Mouse (Mus musculus) erythroblast, embryonic 14.5 days (primary cell): Measurements from ENCODE around the gene Vps37b. TPM values are rescaled to one million over a fixed set of nuclear protein-coding genes. Genes with fewer than 3 reads are reported as not detected.

ENCODE experiments used
- H3K27me3 ChIP-seq: 2 replicates; pipeline ENCODE4 v1.6.1; 2012; ENCODE audit warnings: inconsistent platforms; ENCODE audit not compliant: control insufficient read depth
- H3K36me3 ChIP-seq: 2 replicates; pipeline ENCODE4 v1.6.1; 2012; ENCODE audit warnings: mild to moderate bottlenecking, inconsistent platforms; ENCODE audit not compliant: control insufficient read depth
- H3K4me1 ChIP-seq: 2 replicates; pipeline ENCODE4 v1.6.1; 2012; ENCODE audit warnings: inconsistent platforms; ENCODE audit not compliant: control insufficient read depth
- H3K4me3 ChIP-seq: replicated peaks from 2 replicates; pipeline ENCODE3; 2012; ENCODE audit warnings: moderate library complexity, mild to moderate bottlenecking, inconsistent platforms
- H3K9me3 ChIP-seq: 2 replicates; pipeline ENCODE4 v1.6.1; 2012; ENCODE audit warnings: low read length, inconsistent platforms, mixed read lengths; ENCODE audit not compliant: control insufficient read depth
- GATA1 ChIP-seq: IDR thresholded peaks from 2 replicates; pipeline ENCODE4 v1.6.1; 2012; ENCODE audit warnings: low read length, inconsistent platforms, mixed read lengths
- TAL1 ChIP-seq: IDR thresholded peaks from 3 replicates; pipeline ENCODE4 v1.6.1; 2012; ENCODE audit warnings: low read length, inconsistent platforms, mixed read lengths
- polyA plus RNA-seq: library from polyadenylated mRNA; stranded (reverse); fragments of >175 nt; gene quantifications from 2 replicates; pipeline ENCODE4 v1.2.3, GENCODE M21; 2012

Vps37b gene
- polyA plus RNA-seq, 1 experiment, result 21.1 TPM

DNA sequence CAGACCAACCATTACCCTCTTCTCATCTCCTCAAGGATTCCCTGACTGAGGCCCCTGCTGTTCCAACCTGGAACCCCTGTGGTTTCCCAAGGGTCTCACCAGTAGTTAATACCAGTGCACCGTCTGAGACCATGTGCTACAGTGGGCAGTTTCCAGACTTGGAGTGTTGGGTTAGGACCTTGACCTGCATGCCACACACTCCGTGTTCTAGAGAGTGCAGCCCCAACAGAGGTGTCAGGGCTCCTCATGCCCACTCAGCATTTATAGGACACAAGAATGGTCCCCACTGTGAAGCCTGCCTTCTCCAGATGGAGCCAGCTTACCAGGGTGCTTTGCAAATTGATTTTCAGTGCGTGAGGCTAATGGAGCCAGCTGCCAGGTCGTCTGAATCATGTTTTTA lies 28.7 kb downstream of the Vps37b start:
- H3K27me3 ChIP-seq, result no peaks in the 10 kb centered on the region
- peaks cover 95% of the 10 kb centered on the region for H3K36me3 ChIP-seq
- TF ChIP-seq GATA1, result no peak
- TF ChIP-seq TAL1, result no peak
- peaks cover 21% of the 10 kb centered on the region for H3K4me1 ChIP-seq
- no peak overlapping the region for H3K4me3 ChIP-seq
- H3K9me3 ChIP-seq, result no peaks in the 10 kb centered on the region

DNA sequence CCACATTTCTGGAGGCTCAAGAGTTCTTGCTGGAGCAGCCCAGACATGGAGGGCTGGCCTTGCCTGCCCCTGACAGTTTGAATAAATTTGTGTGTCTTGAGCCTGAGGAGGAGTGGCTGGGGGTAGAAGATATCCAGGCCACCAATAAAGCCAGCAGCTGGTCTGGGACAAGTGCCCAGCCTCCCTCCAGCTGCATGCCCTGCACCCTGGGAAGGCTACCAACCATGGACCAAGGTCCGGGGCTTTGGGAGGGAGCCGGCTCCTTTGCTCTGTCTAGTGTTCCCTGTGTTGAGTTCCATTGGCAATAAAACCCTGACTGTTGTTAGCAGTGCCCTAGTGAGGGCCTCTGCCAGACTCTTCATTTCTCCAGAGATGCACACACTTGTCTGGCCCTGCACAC lies 29.2 kb downstream of the Vps37b start:
- TF ChIP-seq GATA1, result no peak
- TF ChIP-seq TAL1, result no peak
- H3K4me1 ChIP-seq, result peaks cover 24% of the 10 kb centered on the region
- no peaks in the 10 kb centered on the region for H3K27me3 ChIP-seq
- H3K9me3 ChIP-seq, result no peaks in the 10 kb centered on the region
- no peak overlapping the region for H3K4me3 ChIP-seq
- peaks cover 91% of the 10 kb centered on the region for H3K36me3 ChIP-seq

DNA sequence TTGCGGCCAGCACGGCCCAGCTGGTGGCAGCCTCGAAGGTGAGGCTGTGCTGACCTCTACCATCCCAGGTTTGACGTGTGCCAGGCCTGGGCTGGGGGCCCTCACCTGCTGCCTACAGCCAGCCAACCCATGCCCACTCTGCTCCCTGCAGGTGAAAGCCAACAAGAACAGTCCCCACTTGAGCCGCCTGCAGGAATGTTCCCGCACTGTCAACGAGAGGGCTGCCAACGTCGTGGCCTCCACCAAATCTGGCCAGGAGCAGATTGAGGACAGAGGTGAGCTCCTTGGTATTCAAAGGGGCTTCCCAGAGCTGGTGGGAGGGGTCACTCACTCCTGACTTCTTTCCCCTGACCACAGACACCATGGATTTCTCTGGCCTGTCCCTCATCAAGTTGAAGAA lies 30.8 kb downstream of the Vps37b start:
- Histone ChIP-seq H3K4me3 (no peak overlapping the region), H3K9me3 (no peaks in the 10 kb centered on the region), H3K36me3 (peaks cover 90% of the 10 kb centered on the region), H3K27me3 (no peaks in the 10 kb centered on the region), H3K4me1 (peaks cover 25% of the 10 kb centered on the region)
- no peak for TF ChIP-seq GATA1
- TF ChIP-seq TAL1, result no peak

GRCm38 (mm10) chr5:124000824-124001223 lies 31.2 kb downstream of the Vps37b start:
- Histone ChIP-seq H3K9me3 (no peaks in the 10 kb centered on the region), H3K4me1 (peaks cover 25% of the 10 kb centered on the region), H3K4me3 (no peak overlapping the region), H3K36me3 (peaks cover 88% of the 10 kb centered on the region), H3K27me3 (no peaks in the 10 kb centered on the region)
- TF ChIP-seq TAL1, result no peak
- TF ChIP-seq GATA1, result no peak

- H3K27me3 ChIP-seq, result no peaks in the 10 kb centered on the region
Observed at GRCm38 (mm10) chr5:123998370-123998769, 33.7 kb downstream of the Vps37b start.

GRCm38 (mm10) chr5:123997811-123998210 lies 34.3 kb downstream of the Vps37b start:
- H3K4me1 ChIP-seq, result peaks cover 26% of the 10 kb centered on the region
- peaks cover 64% of the 10 kb centered on the region for H3K36me3 ChIP-seq
- H3K4me3 ChIP-seq, result no peak overlapping the region
- no peaks in the 10 kb centered on the region for H3K9me3 ChIP-seq
- H3K27me3 ChIP-seq, result no peaks in the 10 kb centered on the region
- no peak for TF ChIP-seq TAL1
- no peak for TF ChIP-seq GATA1

More at GRCm38 (mm10) chr5:123998370-123998769, 33.7 kb downstream of the Vps37b start:
- H3K4me1 ChIP-seq, result peaks cover 26% of the 10 kb centered on the region
- H3K4me3 ChIP-seq, result no peak overlapping the region
- no peaks in the 10 kb centered on the region for H3K9me3 ChIP-seq
- peaks cover 70% of the 10 kb centered on the region for H3K36me3 ChIP-seq
- TF ChIP-seq GATA1 (no peak), TAL1 (no peak)

- H3K4me1 ChIP-seq, result peaks cover 26% of the 10 kb centered on the region
- H3K27me3 ChIP-seq, result no peaks in the 10 kb centered on the region
- H3K4me3 ChIP-seq, result no peak overlapping the region
- no peaks in the 10 kb centered on the region for H3K9me3 ChIP-seq
- TF ChIP-seq TAL1, result no peak
- TF ChIP-seq GATA1, result no peak
- peaks cover 62% of the 10 kb centered on the region for H3K36me3 ChIP-seq
Observed at GRCm38 (mm10) chr5:123997211-123997751, 34.8 kb downstream of the Vps37b start.

DNA sequence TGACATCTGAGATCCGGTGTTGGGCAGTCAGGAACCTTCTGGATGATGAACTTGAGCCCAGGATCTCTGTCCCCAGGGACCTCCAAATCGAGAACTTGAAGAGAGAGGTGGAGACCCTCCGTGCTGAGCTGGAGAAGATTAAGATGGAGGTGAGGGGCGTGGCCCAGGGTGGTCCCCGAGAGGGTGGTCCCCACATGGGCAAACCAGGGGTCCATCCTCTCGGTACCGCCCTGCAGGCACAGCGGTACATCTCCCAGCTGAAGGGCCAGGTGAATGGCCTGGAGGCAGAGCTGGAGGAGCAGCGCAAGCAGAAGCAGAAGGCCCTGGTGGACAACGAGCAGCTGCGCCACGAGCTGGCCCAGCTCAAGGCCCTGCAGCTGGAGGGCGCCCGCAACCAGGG lies 35.4 kb downstream of the Vps37b start:
- Histone ChIP-seq H3K4me3 (no peak overlapping the region), H3K36me3 (peaks cover 59% of the 10 kb centered on the region), H3K9me3 (no peaks in the 10 kb centered on the region), H3K4me1 (peaks cover 26% of the 10 kb centered on the region), H3K27me3 (no peaks in the 10 kb centered on the region)
- TF ChIP-seq GATA1 (no peak), TAL1 (no peak)

- peaks cover 59% of the 10 kb centered on the region for H3K36me3 ChIP-seq
- H3K4me3 ChIP-seq, result no peak overlapping the region
- H3K9me3 ChIP-seq, result no peaks in the 10 kb centered on the region
- TF ChIP-seq GATA1 (no peak), TAL1 (no peak)
- peaks cover 26% of the 10 kb centered on the region for H3K4me1 ChIP-seq
- H3K27me3 ChIP-seq, result no peaks in the 10 kb centered on the region
Observed at GRCm38 (mm10) chr5:123996194-123996593, 35.9 kb downstream of the Vps37b start.

GRCm38 (mm10) chr5:123995388-123995787 lies 36.7 kb downstream of the Vps37b start:
- Histone ChIP-seq H3K27me3 (no peaks in the 10 kb centered on the region), H3K36me3 (peaks cover 56% of the 10 kb centered on the region), H3K4me3 (no peak overlapping the region), H3K4me1 (peaks cover 20% of the 10 kb centered on the region), H3K9me3 (no peaks in the 10 kb centered on the region)
- no peak for TF ChIP-seq GATA1
- no peak for TF ChIP-seq TAL1
